Mouse (Mus musculus) heart, adult 2 months (tissue): ENCODE measurements around the gene Alg9.

Experiments
- CTCF ChIP-seq: fragments of 200-600 bp; IDR thresholded peaks from 2 replicates; pipeline ENCODE4 v1.8.1; 2022; ENCODE audit warnings: antibody characterized with exemption, mild to moderate bottlenecking, moderate library complexity
- EP300 ChIP-seq: fragments of 200-500 bp; IDR thresholded peaks from 2 replicates; pipeline ENCODE4 v1.6.1; 2011; ENCODE audit warnings: low read depth, low read length, control low read depth; ENCODE audit not compliant: insufficient read depth
- POLR2A ChIP-seq: fragments of 200-500 bp; IDR thresholded peaks from 2 replicates; pipeline ENCODE4 v1.6.1; 2011; ENCODE audit warnings: mild to moderate bottlenecking, low read depth, low read length, control low read depth; ENCODE audit not compliant: insufficient read depth

DNA sequence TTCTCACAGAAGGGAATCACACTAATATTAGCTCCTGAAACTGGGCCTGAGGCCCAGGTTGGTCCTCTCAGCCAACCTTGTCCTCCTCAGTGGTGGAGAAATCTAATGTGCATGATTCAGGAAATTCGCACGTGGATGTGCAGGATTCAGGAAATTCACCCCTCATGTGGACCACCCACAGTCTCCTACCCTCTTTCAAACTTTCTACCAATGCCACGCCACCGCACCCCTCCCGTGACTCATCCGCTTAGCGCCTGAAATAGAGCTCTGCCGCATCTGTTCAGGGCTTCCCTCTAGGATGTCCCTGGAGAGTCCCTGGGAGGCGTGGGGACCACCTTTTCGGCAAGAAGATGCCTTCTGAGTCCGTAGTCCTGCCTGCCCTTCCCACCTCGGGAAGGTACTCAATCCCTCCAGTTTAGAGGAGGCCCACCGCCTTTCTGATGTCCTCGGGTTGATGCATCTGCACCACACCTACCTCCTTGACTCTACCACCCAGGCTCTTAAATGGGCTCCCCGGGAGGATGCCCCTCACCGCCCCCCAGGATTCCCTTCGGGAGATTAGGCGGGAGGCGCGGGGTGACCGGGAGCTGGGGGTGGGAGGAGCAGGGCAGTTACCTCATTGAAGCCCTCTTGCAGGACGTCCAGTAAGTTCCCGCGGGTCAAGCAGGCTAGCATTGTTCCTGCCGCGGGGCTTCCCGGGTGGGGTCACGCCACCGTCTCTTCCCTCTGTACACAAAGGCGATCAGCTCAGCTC is 47.5 kb upstream of the Alg9 start:
- TF ChIP-seq CTCF (no peak), POLR2A (no peak), EP300 (no peak)
